Mouse (Mus musculus) spleen, postnatal 14 days (tissue): ENCODE data around the gene Arl4a.

Source experiments
- DNase-seq, 2 experiments: peaks; one replicate each; pipeline ENCODE4 v3.0.0; 2021 to 2022; ENCODE audit warnings: low spot score in 2 of 2

Arl4a gene

DNA sequence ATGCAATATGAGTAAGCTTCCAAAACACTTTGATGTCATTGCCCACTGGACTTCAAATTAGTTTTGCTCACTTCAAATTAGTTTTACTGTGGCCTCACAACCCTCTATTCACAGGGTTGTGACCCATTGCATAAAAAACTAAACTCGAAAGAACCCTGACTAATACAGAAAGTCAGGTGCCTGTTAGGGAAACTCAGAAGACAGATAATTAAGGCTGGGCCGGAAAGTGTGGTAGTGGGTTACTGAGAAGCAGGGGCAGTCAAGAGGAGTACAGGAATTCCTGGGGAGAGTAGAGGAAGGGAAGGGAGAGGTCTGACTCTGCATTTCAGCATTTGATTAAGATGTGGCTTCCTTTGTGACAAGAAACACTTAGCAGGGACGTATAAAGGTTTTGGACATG is 29.4 kb downstream of the Arl4a start:
- DNase-seq, result no peak

GRCm38 (mm10) chr12:40004766-40005165 is 33.1 kb downstream of the Arl4a start:
- no peak for DNase-seq

- DNase-seq, result no peak
Observed at GRCm38 (mm10) chr12:39998853-39999195, 39.0 kb downstream of the Arl4a start.

DNA sequence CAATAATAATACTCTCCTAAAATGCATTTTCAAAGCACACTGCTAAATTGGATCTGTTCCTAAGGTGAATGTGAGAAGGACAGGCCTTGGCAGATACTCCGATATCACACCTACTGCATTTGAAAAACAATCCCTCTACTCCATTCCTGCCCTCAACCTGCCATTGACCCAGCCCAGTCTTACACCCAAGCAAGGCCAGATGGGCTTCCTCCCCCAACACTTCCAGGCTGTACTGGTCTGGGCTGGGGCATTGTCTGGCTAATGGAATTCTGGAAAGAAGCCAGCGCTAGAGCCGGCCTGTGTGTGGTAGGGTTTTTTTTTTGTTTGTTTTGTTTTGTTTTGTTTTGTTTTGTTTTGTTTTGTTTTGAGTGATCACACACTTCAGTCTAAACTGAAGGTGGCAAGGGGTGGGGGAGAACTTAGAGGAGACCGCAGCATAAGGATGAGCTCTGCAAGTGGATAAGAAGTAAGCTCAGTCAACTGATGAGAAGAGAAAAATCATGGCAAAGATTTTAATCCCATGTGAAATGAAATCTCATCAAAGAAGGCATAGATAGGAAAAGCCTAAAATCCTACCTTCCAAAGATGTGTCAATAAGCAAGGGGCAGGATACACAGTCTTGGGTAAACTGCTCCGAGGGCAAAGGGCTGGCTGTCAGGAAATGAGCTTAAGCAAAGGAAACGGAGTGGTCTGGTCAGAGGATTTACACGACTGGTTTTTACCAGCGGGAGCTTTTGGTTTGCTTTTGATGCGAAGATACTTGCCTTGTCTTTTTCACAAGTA is 39.6 kb downstream of the Arl4a start:
- no peak for DNase-seq

DNA sequence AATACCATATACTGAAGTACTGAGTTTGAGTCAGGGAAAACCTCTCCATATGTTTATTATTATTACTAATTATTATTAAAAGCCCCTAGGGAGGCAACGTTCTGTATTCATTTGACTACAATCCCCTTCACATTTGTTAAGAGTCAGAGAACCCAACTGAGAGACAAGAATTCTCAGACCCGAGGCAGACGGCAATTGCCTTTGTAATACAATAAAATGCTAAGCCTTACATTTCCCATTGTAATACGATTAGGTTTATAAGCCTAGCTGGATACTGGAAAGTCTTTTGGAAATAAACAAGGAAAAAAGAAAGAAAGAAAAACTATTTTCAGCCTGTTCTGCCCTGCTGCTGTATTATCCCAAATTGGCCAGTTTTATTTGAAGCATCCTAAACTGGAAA is 40.2 kb downstream of the Arl4a start:
- no peak for DNase-seq

DNA sequence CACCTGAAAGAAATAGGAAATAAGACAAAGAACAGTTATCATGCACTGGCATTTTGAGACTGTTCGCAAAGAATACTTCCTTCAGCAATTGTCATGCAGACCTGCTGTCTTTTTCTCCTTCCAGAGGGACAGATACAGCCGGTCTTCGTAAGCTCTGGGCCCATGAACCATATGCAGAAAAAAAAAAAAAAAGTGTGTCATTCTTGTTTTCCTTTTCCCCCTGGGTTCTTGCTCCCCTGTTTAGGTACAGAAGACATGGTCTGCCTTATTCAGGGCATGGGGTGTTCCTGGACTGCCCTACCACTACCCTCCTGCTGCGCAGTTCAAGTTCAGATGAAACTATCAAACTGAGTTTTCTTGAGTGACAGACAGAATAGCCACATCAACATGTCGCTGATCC is 41.8 kb downstream of the Arl4a start:
- no peak for DNase-seq

DNA sequence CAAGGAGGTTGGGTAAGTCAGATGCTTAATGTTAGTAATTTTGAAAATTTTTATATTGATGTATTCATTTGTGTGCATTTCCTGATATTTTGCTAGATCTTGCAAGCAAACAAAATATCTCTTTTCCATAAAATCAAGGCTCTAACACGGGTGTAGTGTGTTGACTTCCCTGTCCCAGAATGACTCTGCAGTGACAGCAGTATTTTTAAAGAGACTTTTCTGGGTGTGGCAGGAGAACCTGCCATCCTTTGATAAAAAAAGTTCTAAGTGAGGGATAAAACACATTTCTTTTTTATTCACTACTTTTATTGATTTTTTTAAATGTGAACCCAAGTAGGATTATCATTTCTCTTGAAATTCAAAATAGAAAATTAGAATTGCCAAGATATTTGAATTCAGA is 42.2 kb downstream of the Arl4a start:
- DNase-seq, result no peak

DNA sequence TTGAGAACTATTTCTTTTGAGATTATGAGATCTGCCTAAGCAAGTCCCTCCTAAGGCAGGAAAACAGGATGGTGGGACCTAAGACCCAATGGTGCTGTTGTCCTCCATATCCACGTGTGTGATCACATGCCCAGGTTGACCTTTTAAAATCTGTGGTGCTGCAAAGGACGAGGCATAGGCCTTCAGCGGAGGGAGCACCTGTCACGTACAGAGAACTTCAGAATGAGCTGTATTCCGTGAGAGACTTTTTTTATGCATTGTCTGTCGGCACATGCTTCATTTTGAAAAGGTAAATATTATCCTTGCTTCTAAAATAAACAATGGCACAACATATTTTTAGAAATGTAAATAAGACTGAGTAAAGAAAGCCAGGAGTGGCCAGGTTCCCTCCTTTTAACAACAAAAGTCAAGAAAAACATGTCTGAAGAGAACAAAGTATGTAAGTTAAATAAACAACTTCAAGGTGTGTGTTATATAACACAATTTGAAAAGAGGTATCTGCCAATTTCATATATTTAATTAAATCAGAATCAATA is 45.0 kb downstream of the Arl4a start:
- no peak for DNase-seq

GRCm38 (mm10) chr12:39990830-39991780 is 46.7 kb downstream of the Arl4a start:
- no peak for DNase-seq

- DNase-seq, result no peak
Observed at GRCm38 (mm10) chr12:39989136-39989535, 48.7 kb downstream of the Arl4a start.

DNA sequence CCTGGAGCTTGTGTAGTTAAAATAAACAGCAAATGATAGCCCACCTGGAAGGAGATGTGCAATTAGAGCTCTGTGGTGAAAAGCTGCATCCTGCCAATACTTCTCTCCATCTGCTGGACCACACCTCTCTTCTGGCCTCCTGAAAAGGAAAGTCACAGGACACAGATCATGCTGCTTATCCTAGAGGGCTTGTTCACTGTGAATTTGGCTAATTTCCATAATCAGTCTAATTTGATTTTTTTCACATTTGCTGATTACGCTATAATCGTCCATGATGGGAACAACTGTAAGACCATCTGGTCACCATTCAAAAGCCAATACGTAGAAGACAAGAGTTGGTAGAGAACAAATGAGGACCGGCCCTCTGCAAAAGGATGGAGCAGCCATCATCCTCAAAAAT is 50.6 kb downstream of the Arl4a start:
- no peak for DNase-seq

- no peak for DNase-seq
Observed at GRCm38 (mm10) chr12:39985639-39986038, 52.2 kb downstream of the Arl4a start.

DNA sequence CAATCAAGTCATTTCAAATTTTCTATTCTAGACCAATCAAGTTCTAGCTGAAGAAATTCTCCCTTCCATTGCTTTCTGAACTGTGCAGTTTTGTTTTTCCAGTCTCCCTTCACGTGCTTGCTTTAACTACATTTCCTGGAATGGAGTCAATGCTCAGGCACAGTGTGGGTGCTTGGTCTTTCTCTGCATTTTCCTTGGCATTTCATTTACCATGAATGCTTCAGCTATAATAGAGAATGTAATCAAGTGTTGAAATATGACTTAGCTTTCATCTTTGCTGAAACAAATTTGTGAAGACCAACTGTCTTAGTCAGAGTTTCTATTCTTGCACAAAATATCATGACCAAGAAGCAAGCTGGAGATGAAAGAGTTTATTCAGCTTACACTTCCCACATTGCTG is 58.0 kb downstream of the Arl4a start:
- DNase-seq, result no peak

DNA sequence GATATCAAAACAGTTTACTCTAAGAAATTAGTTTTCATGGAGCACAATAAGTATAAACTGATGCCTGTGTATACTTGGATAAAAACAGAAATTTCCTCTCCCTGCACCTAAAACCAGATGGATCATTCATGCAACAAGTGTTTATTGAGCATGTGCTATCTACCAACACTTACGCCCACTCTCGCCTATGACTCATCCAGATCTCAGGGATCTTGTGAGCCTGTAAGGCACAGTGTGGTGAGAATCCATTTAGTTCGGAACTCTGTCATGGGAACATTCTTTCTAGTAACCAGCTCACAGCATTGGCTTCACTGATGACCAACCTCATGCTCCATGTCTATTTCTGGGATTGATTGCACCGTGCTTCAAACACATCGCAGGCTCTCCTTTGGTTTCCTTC is 58.8 kb downstream of the Arl4a start:
- no peak for DNase-seq

DNA sequence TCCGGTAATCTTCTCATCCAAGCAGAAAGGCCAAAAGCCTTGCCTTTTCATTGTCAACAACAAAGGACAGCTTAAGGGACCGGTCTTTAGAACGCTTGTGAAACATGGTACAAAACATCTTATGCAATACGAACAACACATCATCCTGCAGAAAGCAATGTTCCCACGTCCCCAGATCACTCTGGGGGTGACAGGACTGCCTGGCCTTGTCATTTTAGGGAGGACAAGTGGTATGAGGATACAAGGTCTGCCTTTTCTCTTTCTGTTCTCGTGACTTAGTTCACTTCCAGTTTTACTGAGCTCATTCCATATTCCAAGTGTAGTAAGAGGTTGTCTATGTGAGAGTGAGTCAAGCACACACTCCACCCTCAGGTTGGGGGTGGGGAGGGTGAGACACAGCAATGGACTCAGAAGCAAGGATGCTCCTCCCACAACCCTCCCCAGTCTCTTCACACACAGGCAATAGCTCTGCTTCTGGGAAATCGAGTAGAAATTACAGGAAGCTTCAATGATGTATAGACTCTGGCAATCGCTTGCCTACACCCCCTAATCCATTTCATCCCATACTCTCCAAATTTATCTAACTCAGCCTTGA is 59.7 kb downstream of the Arl4a start:
- DNase-seq, result no peak

- no peak for DNase-seq
Observed at GRCm38 (mm10) chr12:39976426-39976825, 61.4 kb downstream of the Arl4a start.

GRCm38 (mm10) chr12:39975829-39976340 is 61.9 kb downstream of the Arl4a start:
- no peak for DNase-seq

GRCm38 (mm10) chr12:39974977-39975583 is 62.7 kb downstream of the Arl4a start:
- DNase-seq, result no peak

DNA sequence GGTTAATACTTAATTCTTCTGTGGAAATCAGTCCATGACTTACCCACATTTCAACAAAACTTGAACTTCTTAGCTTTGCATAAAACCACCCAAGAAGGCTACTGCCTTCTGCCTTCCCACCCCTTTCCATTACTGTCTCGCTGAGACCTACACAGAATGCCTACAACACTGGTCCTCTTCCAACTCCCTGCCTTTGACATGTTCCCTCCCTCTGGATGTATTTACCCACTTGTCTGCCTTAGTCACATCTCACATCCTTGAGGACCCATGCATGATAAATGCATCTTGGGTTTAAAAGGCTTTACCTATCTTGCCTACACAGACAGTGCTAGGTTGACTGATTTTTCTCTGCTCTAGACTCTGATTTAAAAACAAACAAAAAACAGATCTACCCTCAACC is 63.6 kb downstream of the Arl4a start:
- no peak for DNase-seq

GRCm38 (mm10) chr12:39969500-39969899 is 68.3 kb downstream of the Arl4a start:
- DNase-seq, result no peak

DNA sequence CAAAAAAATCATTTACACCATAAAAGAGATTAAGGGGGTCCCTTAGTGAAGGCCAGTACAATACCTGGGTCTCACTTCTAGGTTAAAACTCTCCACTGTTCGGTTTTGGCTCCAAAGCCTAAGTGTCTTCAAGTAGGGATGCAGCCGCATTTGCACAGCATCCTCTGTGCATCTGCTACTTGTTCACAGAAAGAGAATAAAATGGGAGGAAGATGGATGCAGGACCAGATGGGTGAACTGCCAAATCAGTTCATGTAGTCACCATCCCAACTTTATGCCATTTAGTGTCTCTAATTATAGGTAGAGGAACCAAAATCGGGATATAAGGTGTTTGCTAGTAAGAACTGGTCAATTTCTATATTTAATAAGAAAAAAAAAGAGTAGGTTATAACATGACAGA is 69.7 kb downstream of the Arl4a start:
- DNase-seq, result no peak

DNA sequence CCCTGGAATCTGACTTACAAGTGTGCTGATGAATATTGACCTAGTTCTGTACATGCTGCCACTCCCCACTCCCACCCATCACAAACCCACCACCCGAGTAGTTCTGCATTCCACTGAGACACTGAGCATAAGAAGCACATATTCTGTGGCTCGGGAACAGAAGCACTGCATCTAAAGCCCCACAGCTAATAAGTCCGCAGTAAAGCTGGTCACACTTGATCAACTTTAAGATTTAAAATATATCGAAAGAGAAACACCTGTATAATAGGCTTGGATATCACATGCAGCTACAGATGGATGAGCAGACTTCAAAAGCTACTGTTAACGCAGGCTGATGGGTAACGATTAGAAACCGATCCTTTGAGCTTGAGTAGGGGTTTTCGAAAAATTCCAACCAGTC is 78.7 kb downstream of the Arl4a start:
- DNase-seq, result no peak
